Mouse (Mus musculus) B cell, adult 2 months (primary cell): ENCODE data around the gene Myo15.
"Not testable (repeated sequence)": the region's sequence is repeated elsewhere in the genome, so short reads cannot be mapped to it uniquely, and the experiment has no call there.

Source experiments
- DNase-seq, 2 experiments: peaks; one replicate each; pipeline ENCODE4 v3.0.0; 2022

The Myo15 gene

GRCm38 (mm10) chr11:60559342-60559741, 90.2 kb downstream of the Myo15 start:
- peak; percentile 67 to 68 for DNase-seq

- not testable (repeated sequence) for DNase-seq
Observed at GRCm38 (mm10) chr11:60574006-60574405, 104.9 kb downstream of the Myo15 start.
